Mouse (Mus musculus) urinary bladder, adult 2 months (tissue): ENCODE measurements around the gene Gyg. TPM values are rescaled to one million over a fixed set of nuclear protein-coding genes. Genes with fewer than 3 reads are reported as not detected.
"Not testable (repeated sequence)": the region's sequence is repeated elsewhere in the genome, so short reads cannot be mapped to it uniquely, and the experiment has no call there.

ENCODE experiments used
- DNase-seq: peaks from one replicate; pipeline ENCODE4 v3.0.0; 2022; ENCODE audit warnings: low spot score
- polyA plus RNA-seq: library from polyadenylated mRNA; depleted of rRNA; stranded (reverse); fragments of >200 nt; gene quantifications from 2 replicates; pipeline ENCODE4 v1.2.3, GENCODE M21; 2012; rRNA removed

The Gyg gene
- polyA plus RNA-seq, 1 experiment: 45.2 TPM

GRCm38 (mm10) chr3:20130456-20131349, 24.4 kb downstream of the Gyg start:
- no peak for DNase-seq

GRCm38 (mm10) chr3:20129491-20129890, 25.6 kb downstream of the Gyg start:
- DNase-seq: no peak

GRCm38 (mm10) chr3:20127047-20127595, 28.0 kb downstream of the Gyg start:
- no peak for DNase-seq

GRCm38 (mm10) chr3:20125604-20126003, 29.5 kb downstream of the Gyg start:
- DNase-seq: no peak

GRCm38 (mm10) chr3:20121582-20121981, 33.5 kb downstream of the Gyg start:
- DNase-seq: not testable (repeated sequence)

GRCm38 (mm10) chr3:20119686-20120244, 35.4 kb downstream of the Gyg start:
- no peak for DNase-seq

- DNase-seq: no peak
Observed at GRCm38 (mm10) chr3:20119044-20119591, 36.0 kb downstream of the Gyg start.

- DNase-seq: no peak
Observed at GRCm38 (mm10) chr3:20111913-20112312, 43.2 kb downstream of the Gyg start.

GRCm38 (mm10) chr3:20108881-20109280, 46.2 kb downstream of the Gyg start:
- DNase-seq: no peak

GRCm38 (mm10) chr3:20104776-20105175, 50.3 kb downstream of the Gyg start:
- DNase-seq: no peak

- DNase-seq: no peak
Observed at GRCm38 (mm10) chr3:20104318-20104717, 50.8 kb downstream of the Gyg start.

- no peak for DNase-seq
Observed at GRCm38 (mm10) chr3:20103830-20104229, 51.3 kb downstream of the Gyg start.

GRCm38 (mm10) chr3:20082161-20082560, 73.0 kb downstream of the Gyg start:
- no peak for DNase-seq

- DNase-seq: no peak
Observed at GRCm38 (mm10) chr3:20076145-20077053, 78.7 kb downstream of the Gyg start.

Other genes starting within 250 kb of the Gyg start
- gene Cp, start 198.3 kb downstream of the Gyg start, polyA plus RNA-seq: 11.2 and 13.7 TPM in 2 replicates
- 14.0 and 18.9 TPM in 2 replicates for gene Hps3, start 120.0 kb downstream of the Gyg start, polyA plus RNA-seq
- gene Hltf, start 97.5 kb downstream of the Gyg start, polyA plus RNA-seq: 17.4 and 18.1 TPM in 2 replicates
- gene Cpa3, start 86.9 kb upstream of the Gyg start, polyA plus RNA-seq: 4.4 and 5.7 TPM in 2 replicates
- 0.94 and 1.4 TPM in 2 replicates for gene Cpb1, start 120.4 kb upstream of the Gyg start, polyA plus RNA-seq
- 0.93 and 1.3 TPM in 2 replicates for gene Agtr1b, start 211.9 kb upstream of the Gyg start, polyA plus RNA-seq